Mouse (Mus musculus): ENCODE data around the gene 1700013F07Rik. TPM values are rescaled to one million over a fixed set of nuclear protein-coding genes. Genes with fewer than 3 reads are reported as not detected.

The 1700013F07Rik gene
- polyA plus RNA-seq, 1 experiment from 2014 or later = not detected

DNA sequence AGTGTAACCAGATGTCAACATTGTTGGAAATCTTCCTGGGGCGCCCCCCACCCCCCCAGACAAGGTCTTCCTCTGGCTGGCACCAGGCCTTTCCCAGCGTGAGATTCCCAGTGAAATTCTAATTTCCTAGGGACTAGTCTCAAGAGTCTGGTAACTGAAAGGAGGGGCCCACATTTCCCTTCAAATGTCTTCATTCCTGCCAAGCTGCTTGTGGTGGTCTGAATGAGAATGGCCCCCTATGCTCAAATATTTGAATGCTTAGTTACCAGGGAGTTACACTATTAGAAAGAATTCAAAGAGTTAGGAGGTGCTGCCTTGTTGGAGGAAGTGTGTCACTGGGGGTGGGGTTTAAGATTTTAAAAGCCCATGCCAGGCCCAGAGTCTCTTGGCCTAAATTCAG lies 54.5 kb downstream of the 1700013F07Rik start:
- ATAC-seq = no peak
- no peak overlapping the region for H3K9ac ChIP-seq
- no peaks in the 10 kb centered on the region for H3K9me3 ChIP-seq
- no peaks in the 10 kb centered on the region for H3K4me1 ChIP-seq (replicated peaks)
- H3K4me2 ChIP-seq (replicated peaks) = no peak overlapping the region
- H3K27ac ChIP-seq = no peak overlapping the region
- H3K36me3 ChIP-seq = no peaks in the 10 kb centered on the region
- no peak overlapping the region for H3K4me3 ChIP-seq (replicated peaks)
- WGBS = 35% methylated on average over 2 of the region's 2 CpGs
- no peaks in the 10 kb centered on the region for H3K27me3 ChIP-seq (replicated peaks)

DNA sequence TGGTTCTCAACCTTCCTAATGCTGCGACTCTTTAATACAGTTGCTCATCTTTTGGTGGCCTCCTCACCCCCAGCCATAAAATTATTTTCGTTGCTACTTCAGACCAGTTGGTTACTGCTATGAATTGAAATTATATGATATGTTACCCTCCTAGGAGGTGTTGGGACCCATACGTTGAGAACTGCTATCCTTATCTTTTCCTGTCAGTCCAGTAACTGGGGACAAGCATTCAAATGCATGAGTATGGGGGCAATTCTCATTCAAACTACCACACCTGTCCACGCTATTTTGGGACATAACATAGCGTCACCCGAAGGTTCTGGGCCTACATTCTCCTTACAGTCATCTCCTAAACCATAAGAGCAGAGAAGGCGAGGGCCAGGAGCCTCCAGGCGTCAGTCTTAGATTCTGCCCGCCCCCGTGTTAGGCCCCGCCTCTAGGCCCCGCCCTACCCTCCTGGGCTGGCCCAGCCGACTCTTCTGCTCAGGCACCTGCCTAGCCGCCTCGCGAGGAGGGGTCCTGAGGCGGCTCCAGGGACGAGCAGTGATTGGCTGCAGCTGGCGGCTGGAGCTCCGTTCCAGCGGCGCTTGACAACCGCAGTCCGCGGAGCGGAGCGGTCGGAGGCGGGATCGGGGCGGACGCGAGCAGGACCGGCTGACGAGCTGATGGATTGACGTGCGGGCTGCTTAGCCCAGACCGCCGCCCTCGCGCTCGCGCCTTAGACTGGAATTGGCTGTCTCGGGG lies 57.0 kb downstream of the 1700013F07Rik start, which contains the start of gene Wdr47:
Gene Wdr47 (plus strand): TSS at position 494 of the 744 bp plus-strand sequence.
- H3K36me3 ChIP-seq = no peaks in the 10 kb centered on the region
- H3K27me3 ChIP-seq (replicated peaks) = no peaks in the 10 kb centered on the region
- H3K9me3 ChIP-seq = no peaks in the 10 kb centered on the region
- peak within 1 kb of the TSS; percentile 79 for H3K27ac ChIP-seq
- peak within 1 kb of the TSS; percentile 92 for H3K4me3 ChIP-seq (replicated peaks)
- peak within 1 kb of the TSS; percentile 100 for H3K4me2 ChIP-seq (replicated peaks)
- WGBS = 5% methylated on average over 44 of the region's 44 CpGs
- peak within 1 kb of the TSS; percentile 75 for H3K9ac ChIP-seq
- H3K4me1 ChIP-seq (replicated peaks) = no peaks in the 10 kb centered on the region
- peak; percentile 100 for ATAC-seq

DNA sequence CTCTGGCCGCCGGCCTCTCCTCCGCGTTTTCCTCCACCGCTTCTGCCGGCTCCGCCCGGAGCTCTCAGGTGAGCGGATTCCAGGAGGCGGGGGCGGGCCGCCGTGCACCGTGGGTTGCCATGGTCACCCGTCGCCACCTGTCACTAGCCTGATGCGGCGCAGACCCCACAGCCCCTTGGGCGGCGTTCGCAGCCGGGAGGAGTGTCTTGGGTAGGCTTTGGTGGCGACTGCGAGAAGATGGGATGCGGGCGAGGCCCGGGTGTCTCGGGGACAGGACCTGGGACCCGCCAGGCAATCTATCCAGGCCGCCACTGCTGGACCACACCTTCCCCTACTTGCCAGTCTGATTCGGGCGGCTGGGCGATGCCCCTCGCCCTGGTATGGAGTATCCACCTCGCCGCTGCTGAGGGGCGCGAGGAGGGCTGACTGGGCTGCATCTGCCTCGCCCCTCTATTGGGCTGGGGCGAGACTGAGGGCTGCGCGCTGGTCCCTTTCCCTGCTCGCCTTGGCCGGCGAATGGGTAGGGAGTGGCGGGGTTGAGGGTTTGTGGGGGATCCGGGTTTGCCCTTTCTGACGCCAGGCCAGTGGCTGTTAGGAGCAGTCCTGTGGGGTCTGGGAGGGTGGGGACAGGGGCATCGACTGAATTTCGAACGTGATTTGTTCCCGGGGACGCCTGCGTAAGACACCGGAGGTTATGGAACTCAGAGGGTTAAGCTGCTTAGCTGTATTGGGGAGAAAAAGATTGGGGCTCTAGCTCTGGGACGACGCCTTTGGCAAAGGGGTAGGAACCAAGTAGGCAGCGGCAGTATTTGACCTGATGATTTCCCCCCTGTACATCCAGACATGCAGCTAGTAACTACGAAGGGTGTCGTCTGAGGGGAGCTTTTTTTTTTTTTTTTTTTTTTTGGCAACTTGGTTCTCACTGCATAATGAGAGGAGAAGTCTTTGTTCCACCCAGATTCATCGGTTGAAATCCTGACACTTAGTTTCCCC lies 57.9 kb downstream of the 1700013F07Rik start:
- peak; percentile 90 for ATAC-seq
- under 1% methylated on average over 60 of the region's 61 CpGs for WGBS

More for the DNA sequence above, 57.9 kb downstream of the 1700013F07Rik start:
- no peaks in the 10 kb centered on the region for H3K36me3 ChIP-seq
- no peaks in the 10 kb centered on the region for H3K27me3 ChIP-seq (replicated peaks)
- H3K9me3 ChIP-seq = no peaks in the 10 kb centered on the region
- H3K4me1 ChIP-seq (replicated peaks) = no peaks in the 10 kb centered on the region
- peak overlapping the region; percentile 79 for H3K27ac ChIP-seq
- H3K4me2 ChIP-seq (replicated peaks) = peak overlapping the region; percentile 100
- peak overlapping the region; percentile 92 for H3K4me3 ChIP-seq (replicated peaks)
- peak overlapping the region; percentile 75 for H3K9ac ChIP-seq

Other genes starting within 250 kb of the 1700013F07Rik start
- gene Mybphl, start 169.2 kb upstream of the 1700013F07Rik start, polyA plus RNA-seq (2015; fragmentation: Nextera tagmentation; extraction: Ambion mirVana) = not detected in 2 replicates
- gene Psrc1, start 150.3 kb upstream of the 1700013F07Rik start, polyA plus RNA-seq (2015; fragmentation: Nextera tagmentation; extraction: Ambion mirVana) = 28.8 and 30.3 TPM in 2 replicates
- gene Celsr2, start 118.6 kb upstream of the 1700013F07Rik start, polyA plus RNA-seq (2015; fragmentation: Nextera tagmentation; extraction: Ambion mirVana) = 3.2 and 6.1 TPM in 2 replicates
- gene Sars, start 88.9 kb upstream of the 1700013F07Rik start, polyA plus RNA-seq (2015; fragmentation: Nextera tagmentation; extraction: Ambion mirVana) = 145 and 150 TPM in 2 replicates
- 17.1 and 26.7 TPM in 2 replicates for gene 5330417C22Rik, start 2.4 kb downstream of the 1700013F07Rik start, polyA plus RNA-seq (2015; fragmentation: Nextera tagmentation; extraction: Ambion mirVana)
- 34.3 and 35.5 TPM in 2 replicates for gene Tmem167b, start 28.3 kb downstream of the 1700013F07Rik start, polyA plus RNA-seq (2015; fragmentation: Nextera tagmentation; extraction: Ambion mirVana)
- gene Taf13, start 37.5 kb downstream of the 1700013F07Rik start, polyA plus RNA-seq (2015; fragmentation: Nextera tagmentation; extraction: Ambion mirVana) = 38.4 and 39.4 TPM in 2 replicates
- 7.0 and 8.7 TPM in 2 replicates for gene Wdr47, start 57.1 kb downstream of the 1700013F07Rik start, polyA plus RNA-seq (2015; fragmentation: Nextera tagmentation; extraction: Ambion mirVana)
- gene Clcc1, start 119.8 kb downstream of the 1700013F07Rik start, polyA plus RNA-seq (2015; fragmentation: Nextera tagmentation; extraction: Ambion mirVana) = 70.2 and 74.3 TPM in 2 replicates
- 49.1 and 56.1 TPM in 2 replicates for gene Gpsm2, start 188.2 kb downstream of the 1700013F07Rik start, polyA plus RNA-seq (2015; fragmentation: Nextera tagmentation; extraction: Ambion mirVana)
- 0.10 TPM in 1 of 2 replicates, not detected in the other for gene Aknad1, start 205.5 kb downstream of the 1700013F07Rik start, polyA plus RNA-seq (2015; fragmentation: Nextera tagmentation; extraction: Ambion mirVana)